Comparison of ENCODE assay signal across 8 mouse cellular contexts in the genomic region with DNA sequence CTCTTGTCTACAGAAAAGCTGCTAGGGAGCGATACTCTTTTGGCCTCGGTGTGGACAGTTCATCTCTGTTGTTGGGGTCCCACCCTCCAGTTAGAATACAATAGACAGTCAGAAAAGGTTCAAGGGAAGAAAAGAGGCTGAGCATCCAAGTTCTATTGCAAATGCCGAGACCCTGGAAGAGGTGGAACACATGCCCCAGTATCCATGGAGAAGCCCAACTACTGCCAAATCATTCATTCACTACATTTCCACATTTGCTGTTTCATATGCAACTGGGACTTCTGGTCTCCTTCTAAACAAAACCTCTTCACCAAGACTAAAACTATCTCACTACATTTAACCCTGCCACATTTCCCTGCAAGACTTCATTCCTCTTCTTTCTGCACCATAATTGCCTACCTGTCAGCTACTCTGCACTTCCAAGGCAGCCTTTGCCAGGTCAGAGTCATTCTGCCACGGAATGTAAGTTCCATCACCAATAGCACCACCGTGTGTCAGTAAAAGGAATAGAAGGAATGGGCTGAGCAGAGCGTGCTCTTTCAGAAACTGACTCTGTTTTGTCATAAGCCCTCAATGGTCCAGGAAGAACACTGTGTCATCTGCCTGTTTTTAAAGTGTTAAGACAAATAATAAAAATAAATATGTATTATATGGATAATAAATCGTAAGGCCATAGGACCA.
DNase-seq lines count a peak whose midpoint lies in the region; ATAC-seq and TF ChIP-seq lines count a peak whose summit lies in the region.

No protein-coding gene starts in this region.

- 47% methylated on average over 7 of the region's 7 CpGs for WGBS in thymus, adult 2 months
- WGBS in midbrain, embryonic 11.5 days, result 40% methylated on average over 7 of the region's 7 CpGs
- WGBS in stomach, embryonic 15.5 days, result 38% methylated on average over 7 of the region's 7 CpGs

- no peaks in the 10 kb centered on the region for H3K36me3 ChIP-seq in thymus, adult 2 months (ENCODE audit: control insufficient read depth, insufficient read depth, low read length)
- H3K36me3 ChIP-seq in midbrain, embryonic 11.5 days (ENCODE audit: control insufficient read depth, insufficient read depth, low read length), result no peaks in the 10 kb centered on the region
- H3K36me3 ChIP-seq in stomach, embryonic 15.5 days, result no peaks in the 10 kb centered on the region

- peak; percentile 72 for ATAC-seq in midbrain, embryonic 11.5 days (ENCODE audit: low FRiP score)
- 0 out of 2 replicates have a peak, but pooled peaks have one; percentile 22 for ATAC-seq in stomach, embryonic 15.5 days (ENCODE audit: insufficient read depth, low FRiP score, low read depth)

- no peak for TF ChIP-seq POLR2A in thymus, adult 2 months (IDR thresholded peaks at IDR 0.05; ENCODE audit: control insufficient read depth, extremely low read depth, insufficient read depth, low read length, poor library complexity)

- H3K4me3 ChIP-seq in thymus, adult 2 months (ENCODE audit: control insufficient read depth, insufficient read depth, low read length), result no peak overlapping the region
- H3K4me3 ChIP-seq in midbrain, embryonic 11.5 days (ENCODE audit: low read depth, low read length), result no peak overlapping the region
- H3K4me3 ChIP-seq in stomach, embryonic 15.5 days (replicated peaks), result no peak overlapping the region

- no peaks in the 10 kb centered on the region for H3K9me3 ChIP-seq in midbrain, embryonic 11.5 days (ENCODE audit: control insufficient read depth, low read length)
- no peaks in the 10 kb centered on the region for H3K9me3 ChIP-seq in stomach, embryonic 15.5 days

- H3K4me2 ChIP-seq in midbrain, embryonic 11.5 days, result no peak overlapping the region
- H3K4me2 ChIP-seq in stomach, embryonic 15.5 days, result no peak overlapping the region

- no peaks in the 10 kb centered on the region for H3K27me3 ChIP-seq in thymus, adult 2 months (ENCODE audit: control insufficient read depth, insufficient read depth, low read length)
- H3K27me3 ChIP-seq in midbrain, embryonic 11.5 days (ENCODE audit: control insufficient read depth, insufficient read depth, low read length), result no peaks in the 10 kb centered on the region
- no peaks in the 10 kb centered on the region for H3K27me3 ChIP-seq in stomach, embryonic 15.5 days (replicated peaks)

- H3K27ac ChIP-seq in thymus, adult 2 months (ENCODE audit: control insufficient read depth, insufficient read depth, low read length), result no peak overlapping the region
- H3K27ac ChIP-seq in midbrain, embryonic 11.5 days (ENCODE audit: low read depth, low read length), result no peak overlapping the region
- no peak overlapping the region for H3K27ac ChIP-seq in stomach, embryonic 15.5 days

- no peaks in the 10 kb centered on the region for H3K4me1 ChIP-seq in thymus, adult 2 months (replicated peaks; ENCODE audit: control insufficient read depth, insufficient read depth, low read length)
- no peaks in the 10 kb centered on the region for H3K4me1 ChIP-seq in midbrain, embryonic 11.5 days (ENCODE audit: control insufficient read depth, insufficient read depth, low read length)
- H3K4me1 ChIP-seq in stomach, embryonic 15.5 days, result no peaks in the 10 kb centered on the region

- no peak for TF ChIP-seq CTCF in thymus, adult 2 months (IDR thresholded peaks at IDR 0.05; ENCODE audit: borderline replicate concordance, control insufficient read depth, extremely low read depth, insufficient read depth, low read length, poor library complexity)

- no peak overlapping the region for H3K9ac ChIP-seq in midbrain, embryonic 11.5 days (ENCODE audit: low read length)
- H3K9ac ChIP-seq in stomach, embryonic 15.5 days, result no peak overlapping the region

- DNase-seq in cerebellum, adult 9-10 months, result peak; percentile 2
- DNase-seq in cerebellum, adult 8-10 months, result no peak
- peak; percentile 11 for DNase-seq in thymus, postnatal 0 days (ENCODE audit: low spot score)
- DNase-seq in thymus, adult 2 months, result no peak
- peak; percentile 40 for DNase-seq in forelimb bud, embryonic 11.5 days (ENCODE audit: low read depth, low spot score)
- DNase-seq in kidney, postnatal 25 days, result peak; percentile 50 to 63
- DNase-seq in midbrain, embryonic 11.5 days (ENCODE audit: low spot score, missing footprints), result peak; percentile 89

Comparison
In these comparisons a context has a peak if more than half of its experiments do, and no peak if none do; other contexts are left out.
1. DNase-seq: peak in cerebellum, adult 9-10 months (single experiment), thymus, postnatal 0 days (single experiment), forelimb bud, embryonic 11.5 days (single experiment), kidney, postnatal 25 days (2 of 2) and midbrain, embryonic 11.5 days (single experiment); none in cerebellum, adult 8-10 months (single experiment) and thymus, adult 2 months (single experiment).